Mouse (Mus musculus) liver, adult 2 months (tissue): ENCODE measurements at regions not wholly inside any gene's neighbourhood (a gene's known extent, or its start where the extent isn't known, plus 50 kb on each side); places are given as distances from the start of the nearest gene placed in this dataset.

Experiments
- CTCF ChIP-seq: fragments of 200-500 bp; IDR thresholded peaks from 2 replicates; pipeline ENCODE4 v1.5.1; 2011; ENCODE audit warnings: low read depth, low read length, control low read depth
- POLR2A ChIP-seq: fragments of 200-500 bp; IDR thresholded peaks from 2 replicates; pipeline ENCODE4 v1.6.1; 2011; ENCODE audit warnings: low read length, control low read depth; ENCODE audit not compliant: insufficient read depth; ENCODE audit errors: extremely low read depth

- TF ChIP-seq CTCF (no peak), POLR2A (no peak)
These were observed 101.4 kb upstream of the Nxt1 start for GRCm38 (mm10) chr2:148571018-148571417.
